Mouse (Mus musculus) megakaryocyte, embryonic 14.5 days (primary cell): ENCODE measurements around the gene Rlbp1.

Experiments used
- FLI1 ChIP-seq: IDR thresholded peaks from 2 replicates; pipeline ENCODE4 v1.6.1; 2012; ENCODE audit warnings: low read length, inconsistent platforms, mixed read lengths
- GATA1 ChIP-seq: IDR thresholded peaks from 3 replicates; pipeline ENCODE4 v1.6.1; 2012; ENCODE audit warnings: mixed read lengths, low read length, inconsistent platforms, borderline replicate concordance

GRCm38 (mm10) chr7:79376516-79377275 lies 10.2 kb downstream of the Rlbp1 start:
- no peak for TF ChIP-seq GATA1
- no peak for TF ChIP-seq FLI1
